Mouse (Mus musculus) heart, embryonic 15.5 days (tissue): ENCODE data around the gene Pheta1. TPM values are rescaled to one million over a fixed set of nuclear protein-coding genes. Genes with fewer than 3 reads are reported as not detected.

Source experiments
- ATAC-seq: fragments of 200-750 bp; cut with Nextera tagmentation; replicated peaks from 2 replicates; pipeline ENCODE4 v1.8.0; 2017; ENCODE audit warnings: low read depth, moderate TSS enrichment; ENCODE audit not compliant: insufficient number of reproducible peaks, insufficient read depth, low FRiP score
- H3K27ac ChIP-seq: fragments of 300-500 bp; sonication (generic); 2 replicates; pipeline ENCODE4 v1.5.1; 2015; ENCODE audit warnings: mild to moderate bottlenecking, inconsistent platforms
- H3K27me3 ChIP-seq: fragments of 300-500 bp; sonication (generic); 2 replicates; pipeline ENCODE4 v1.6.1; 2015; ENCODE audit warnings: inconsistent platforms
- H3K36me3 ChIP-seq: fragments of 300-500 bp; sonication (generic); 2 replicates; pipeline ENCODE4 v1.6.1; 2015; ENCODE audit warnings: mild to moderate bottlenecking, inconsistent platforms
- H3K4me1 ChIP-seq: fragments of 300-500 bp; sonication (generic); replicated peaks from 2 replicates; pipeline ENCODE4 v1.6.1; 2015; ENCODE audit warnings: inconsistent platforms
- H3K4me2 ChIP-seq: fragments of 300-500 bp; sonication (generic); 2 replicates; pipeline ENCODE4 v1.6.1; 2015; ENCODE audit warnings: inconsistent platforms, mild to moderate bottlenecking, moderate library complexity
- H3K4me3 ChIP-seq: fragments of 300-500 bp; sonication (generic); 2 replicates; pipeline ENCODE4 v1.5.1; 2015; ENCODE audit warnings: mild to moderate bottlenecking, inconsistent platforms
- H3K9ac ChIP-seq: fragments of 300-500 bp; sonication (generic); 2 replicates; pipeline ENCODE4 v1.6.1; 2015; ENCODE audit warnings: mild to moderate bottlenecking, inconsistent platforms
- H3K9me3 ChIP-seq: fragments of 300-500 bp; sonication (generic); replicated peaks from 2 replicates; pipeline ENCODE4 v1.6.1; 2016; ENCODE audit warnings: inconsistent platforms
- WGBS: fragments of 180-500 bp; shearing (Covaris S2); methylation state at CpG from one replicate; pipeline ENCODE4 v1.1.7; 2015; ENCODE audit warnings: mixed read lengths; 5-methylcytosine and 5-hydroxymethylcytosine counted together
- polyA plus RNA-seq: library from polyadenylated mRNA; unstranded; fragments of >200 nt; fragmentation: Nextera tagmentation; extraction: Ambion mirVana; gene quantifications from 2 replicates; pipeline ENCODE4 v1.2.1, GENCODE M21; 2015

Pheta1 gene
- polyA plus RNA-seq, 1 experiment from 2014 or later, result 15.1 TPM

GRCm38 (mm10) chr5:121817551-121817950 is 31.2 kb upstream of the Pheta1 start:
- Histone ChIP-seq H3K4me1 (peaks cover 34% of the 10 kb centered on the region), H3K4me2 (no peak overlapping the region), H3K4me3 (no peak overlapping the region), H3K27me3 (no peaks in the 10 kb centered on the region), H3K27ac (no peak overlapping the region), H3K36me3 (peaks cover 66% of the 10 kb centered on the region), H3K9ac (no peak overlapping the region), H3K9me3 (no peaks in the 10 kb centered on the region)
- WGBS, result 80% methylated on average over 9 of the region's 9 CpGs
- ATAC-seq, result no peak

DNA sequence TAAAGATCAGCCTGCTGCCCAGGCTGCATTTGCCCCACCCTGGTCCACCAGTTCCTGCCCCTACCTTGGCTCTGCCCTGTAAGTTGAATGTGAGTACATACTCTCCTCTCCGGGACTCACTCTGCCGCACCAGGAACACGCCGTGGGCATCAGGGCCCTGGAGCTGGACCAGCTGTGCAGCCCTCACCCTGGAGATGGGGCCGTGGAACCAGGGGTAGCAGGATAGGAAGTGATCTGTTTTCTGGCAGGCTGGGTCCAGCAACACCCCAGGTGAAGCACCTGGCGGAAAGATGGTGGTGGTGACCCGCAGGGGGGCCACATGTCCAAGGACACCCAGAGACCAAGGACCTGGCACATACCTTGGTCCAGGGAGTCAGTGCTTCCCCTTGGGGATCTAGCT is 30.4 kb upstream of the Pheta1 start:
- Histone ChIP-seq H3K9me3 (no peaks in the 10 kb centered on the region), H3K4me1 (peaks cover 40% of the 10 kb centered on the region), H3K9ac (no peak overlapping the region), H3K4me2 (no peak overlapping the region), H3K27ac (no peak overlapping the region), H3K4me3 (no peak overlapping the region), H3K36me3 (peaks cover 58% of the 10 kb centered on the region), H3K27me3 (no peaks in the 10 kb centered on the region)
- 92% methylated on average over 7 of the region's 7 CpGs for WGBS
- ATAC-seq, result no peak

GRCm38 (mm10) chr5:121818862-121819261 is 29.9 kb upstream of the Pheta1 start:
- no peaks in the 10 kb centered on the region for H3K27me3 ChIP-seq
- H3K4me1 ChIP-seq, result peaks cover 45% of the 10 kb centered on the region
- no peak overlapping the region for H3K4me3 ChIP-seq
- WGBS, result 86% methylated on average over 4 of the region's 4 CpGs
- no peak for ATAC-seq
- H3K4me2 ChIP-seq, result no peak overlapping the region
- peaks cover 53% of the 10 kb centered on the region for H3K36me3 ChIP-seq
- H3K27ac ChIP-seq, result no peak overlapping the region
- no peak overlapping the region for H3K9ac ChIP-seq
- H3K9me3 ChIP-seq, result no peaks in the 10 kb centered on the region

DNA sequence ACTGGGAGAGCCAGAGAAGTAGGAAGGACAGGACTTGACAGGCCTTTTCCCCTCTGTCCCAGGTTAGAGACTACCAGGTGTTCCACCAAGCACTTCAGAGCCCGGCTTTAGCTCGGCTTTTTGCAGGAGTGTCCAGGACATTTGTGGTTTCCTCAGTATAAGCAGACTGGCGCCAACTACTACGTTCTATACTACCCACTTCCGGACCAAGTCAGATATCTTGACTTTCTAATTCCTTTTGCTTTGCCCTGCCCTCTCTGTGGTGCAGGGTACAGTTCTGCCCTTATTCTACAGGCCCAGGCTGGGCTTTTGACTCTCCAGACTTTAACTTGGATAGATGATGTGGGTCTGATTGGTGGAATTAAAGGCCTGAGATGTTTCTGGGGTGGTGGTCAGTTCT is 29.2 kb upstream of the Pheta1 start:
- H3K27me3 ChIP-seq, result no peaks in the 10 kb centered on the region
- peaks cover 46% of the 10 kb centered on the region for H3K36me3 ChIP-seq
- no peaks in the 10 kb centered on the region for H3K9me3 ChIP-seq
- peaks cover 52% of the 10 kb centered on the region for H3K4me1 ChIP-seq
- H3K4me2 ChIP-seq, result no peak overlapping the region
- WGBS, result 84% methylated on average over 5 of the region's 5 CpGs
- H3K9ac ChIP-seq, result no peak overlapping the region
- peak overlapping the region; percentile 20; the same call in 1 of the 2 replicates for H3K27ac ChIP-seq
- ATAC-seq, result no peak
- H3K4me3 ChIP-seq, result no peak overlapping the region

GRCm38 (mm10) chr5:121820161-121820560 is 28.6 kb upstream of the Pheta1 start:
- Histone ChIP-seq H3K27me3 (no peaks in the 10 kb centered on the region), H3K27ac (peak overlapping the region; percentile 20; the same call in 1 of the 2 replicates), H3K9me3 (no peaks in the 10 kb centered on the region), H3K4me1 (peaks cover 53% of the 10 kb centered on the region), H3K4me3 (no peak overlapping the region), H3K9ac (no peak overlapping the region), H3K36me3 (peaks cover 46% of the 10 kb centered on the region), H3K4me2 (no peak overlapping the region)
- WGBS, result 41% methylated on average over 2 of the region's 2 CpGs
- ATAC-seq, result no peak

GRCm38 (mm10) chr5:121820657-121821056 is 28.1 kb upstream of the Pheta1 start:
- H3K27ac ChIP-seq, result no peak overlapping the region
- 49% methylated on average over 3 of the region's 3 CpGs for WGBS
- H3K4me3 ChIP-seq, result no peak overlapping the region
- H3K27me3 ChIP-seq, result no peaks in the 10 kb centered on the region
- H3K9me3 ChIP-seq, result no peaks in the 10 kb centered on the region
- peaks cover 47% of the 10 kb centered on the region for H3K36me3 ChIP-seq
- ATAC-seq, result no peak
- no peak overlapping the region for H3K4me2 ChIP-seq
- H3K9ac ChIP-seq, result no peak overlapping the region
- peaks cover 53% of the 10 kb centered on the region for H3K4me1 ChIP-seq

DNA sequence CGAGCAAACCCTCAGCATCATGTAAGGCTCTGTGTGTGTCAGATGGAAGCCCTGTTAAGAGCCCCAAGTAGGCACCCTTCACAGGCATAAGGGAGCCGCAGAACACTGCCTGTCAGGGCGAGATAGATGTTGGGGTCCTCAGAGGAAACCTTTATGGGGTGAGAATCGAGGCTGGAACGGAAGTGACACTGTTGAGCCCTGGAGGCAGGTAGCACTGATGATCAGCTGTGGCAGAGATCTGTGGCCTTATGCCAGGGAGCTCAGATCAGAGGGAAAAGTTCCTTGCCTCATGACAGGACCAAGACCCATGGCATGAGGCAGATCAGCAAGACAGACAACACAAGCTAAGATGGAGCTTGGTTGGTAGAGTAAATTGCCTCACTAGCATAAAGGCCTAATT is 27.7 kb upstream of the Pheta1 start:
- Histone ChIP-seq H3K4me1 (peaks cover 53% of the 10 kb centered on the region), H3K9ac (no peak overlapping the region), H3K4me3 (no peak overlapping the region), H3K36me3 (peaks cover 46% of the 10 kb centered on the region), H3K27me3 (no peaks in the 10 kb centered on the region), H3K9me3 (no peaks in the 10 kb centered on the region), H3K27ac (no peak overlapping the region), H3K4me2 (no peak overlapping the region)
- WGBS, result 77% methylated on average over 5 of the region's 5 CpGs
- ATAC-seq, result no peak

GRCm38 (mm10) chr5:121821552-121821951 is 27.2 kb upstream of the Pheta1 start:
- Histone ChIP-seq H3K4me2 (no peak overlapping the region), H3K4me1 (peaks cover 53% of the 10 kb centered on the region), H3K27ac (no peak overlapping the region), H3K4me3 (no peak overlapping the region), H3K9me3 (no peaks in the 10 kb centered on the region), H3K36me3 (peaks cover 45% of the 10 kb centered on the region), H3K9ac (no peak overlapping the region), H3K27me3 (no peaks in the 10 kb centered on the region)
- WGBS, result 63% methylated on average over 5 of the region's 5 CpGs
- no peak for ATAC-seq

- Histone ChIP-seq H3K4me1 (peaks cover 53% of the 10 kb centered on the region), H3K4me3 (no peak overlapping the region), H3K4me2 (no peak overlapping the region), H3K9ac (no peak overlapping the region), H3K9me3 (no peaks in the 10 kb centered on the region), H3K27ac (0 out of 2 replicates have a peak overlapping the region, but pooled peaks have one; percentile 78), H3K27me3 (no peaks in the 10 kb centered on the region), H3K36me3 (peaks cover 35% of the 10 kb centered on the region)
- no peak for ATAC-seq
- 66% methylated on average over 7 of the region's 7 CpGs for WGBS
These were observed 25.8 kb upstream of the Pheta1 start for GRCm38 (mm10) chr5:121822786-121823505.

DNA sequence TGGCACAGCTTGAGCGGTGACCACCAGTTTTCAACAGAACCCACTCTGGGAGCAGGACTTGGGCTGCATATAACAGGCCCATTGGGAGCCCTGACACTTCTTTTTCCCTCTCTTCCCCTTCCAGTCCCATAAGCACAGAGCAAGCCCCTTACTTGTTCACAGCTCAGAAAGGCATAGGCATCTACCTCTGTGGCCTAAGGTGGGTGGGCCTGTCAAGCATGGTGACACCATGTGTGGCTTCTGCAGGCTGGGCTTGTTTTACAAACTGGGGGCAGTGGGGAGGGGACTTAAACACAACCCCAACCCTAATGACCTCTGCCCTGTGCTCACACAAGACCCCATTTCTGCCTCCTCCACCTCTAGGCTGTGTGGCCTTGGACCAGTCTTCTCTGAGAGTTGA is 25.1 kb upstream of the Pheta1 start:
- Histone ChIP-seq H3K4me2 (no peak overlapping the region), H3K9ac (no peak overlapping the region), H3K9me3 (no peaks in the 10 kb centered on the region), H3K36me3 (peaks cover 33% of the 10 kb centered on the region), H3K27ac (peak overlapping the region; percentile 78), H3K27me3 (no peaks in the 10 kb centered on the region), H3K4me3 (no peak overlapping the region), H3K4me1 (peaks cover 58% of the 10 kb centered on the region)
- WGBS, result 91% methylated on average over 1 of the region's 1 CpGs
- no peak for ATAC-seq

DNA sequence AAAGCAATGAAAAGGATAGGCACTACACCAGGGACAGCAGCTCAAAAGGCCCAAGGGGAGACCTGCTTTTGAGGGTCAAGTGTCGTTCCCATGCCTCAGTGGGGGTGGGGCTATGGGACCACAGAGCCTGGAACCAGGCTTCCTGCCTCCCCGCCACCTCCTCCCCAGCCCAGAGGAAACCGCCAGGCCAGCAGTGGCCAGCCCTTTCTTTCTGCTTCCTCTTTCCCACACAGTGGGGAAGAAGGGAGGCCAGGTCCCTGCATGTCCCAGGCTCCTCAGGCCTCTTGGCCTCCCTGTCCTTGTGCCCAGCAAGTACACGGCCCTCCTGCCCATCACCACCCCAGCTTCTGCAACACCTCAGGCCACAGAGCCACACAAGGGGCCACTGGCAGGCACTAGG is 24.7 kb upstream of the Pheta1 start:
- Histone ChIP-seq H3K4me3 (no peak overlapping the region), H3K9me3 (no peaks in the 10 kb centered on the region), H3K4me1 (peaks cover 63% of the 10 kb centered on the region), H3K4me2 (no peak overlapping the region), H3K27me3 (no peaks in the 10 kb centered on the region), H3K27ac (peak overlapping the region; percentile 78), H3K36me3 (peaks cover 28% of the 10 kb centered on the region), H3K9ac (no peak overlapping the region)
- WGBS, result 47% methylated on average over 4 of the region's 4 CpGs
- peak; percentile 57; the same call in 1 of the 2 replicates for ATAC-seq

DNA sequence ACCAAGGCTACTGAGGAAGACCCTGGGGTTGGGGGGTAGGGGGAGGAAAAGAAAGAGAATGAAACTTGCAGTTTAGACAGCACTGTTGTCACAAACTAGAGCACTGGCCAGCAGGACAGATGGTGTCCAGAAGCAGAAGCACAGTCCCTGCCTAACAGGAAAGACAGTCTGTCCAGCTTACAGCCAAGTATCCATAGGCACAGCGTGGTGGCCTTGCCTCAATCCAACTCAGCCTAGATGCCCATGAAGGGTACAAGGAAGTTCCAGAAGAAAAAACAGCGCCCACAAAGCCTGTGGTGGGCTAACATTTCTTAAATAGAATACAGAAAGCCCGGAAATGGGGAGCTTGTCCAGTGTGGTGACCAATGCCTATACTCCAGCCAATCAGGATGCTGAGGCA is 23.2 kb upstream of the Pheta1 start:
- peaks cover 23% of the 10 kb centered on the region; the same call in 1 of the 2 replicates for H3K36me3 ChIP-seq

More for the DNA sequence above, 23.2 kb upstream of the Pheta1 start:
- Histone ChIP-seq H3K27me3 (no peaks in the 10 kb centered on the region), H3K4me2 (no peak overlapping the region), H3K9me3 (no peaks in the 10 kb centered on the region), H3K4me1 (peaks cover 56% of the 10 kb centered on the region), H3K9ac (no peak overlapping the region), H3K4me3 (no peak overlapping the region), H3K27ac (no peak overlapping the region)
- ATAC-seq, result no peak
- WGBS, result 92% methylated on average over 3 of the region's 3 CpGs
